Mouse (Mus musculus) testis, adult 2 months (tissue): ENCODE measurements around the gene Tm9sf3. TPM values are rescaled to one million over a fixed set of nuclear protein-coding genes. Genes with fewer than 3 reads are reported as not detected.

Experiments used
- H3K27ac ChIP-seq: fragments of 200-500 bp; 2 replicates; pipeline ENCODE4 v1.5.1; 2012; ENCODE audit warnings: low read depth, low read length; ENCODE audit not compliant: control insufficient read depth, insufficient read depth
- H3K27me3 ChIP-seq: fragments of 200-500 bp; 2 replicates; pipeline ENCODE4 v1.6.1; 2012; ENCODE audit warnings: mild to moderate bottlenecking, low read length, moderate library complexity; ENCODE audit not compliant: control insufficient read depth, insufficient read depth
- H3K36me3 ChIP-seq: fragments of 200-500 bp; 2 replicates; pipeline ENCODE4 v1.6.1; 2012; ENCODE audit warnings: mild to moderate bottlenecking, low read length; ENCODE audit not compliant: control insufficient read depth, insufficient read depth
- H3K4me1 ChIP-seq: fragments of 200-500 bp; 2 replicates; pipeline ENCODE4 v1.6.1; 2012; ENCODE audit warnings: low read length; ENCODE audit not compliant: control insufficient read depth, insufficient read depth
- H3K4me3 ChIP-seq: fragments of 200-500 bp; 2 replicates; pipeline ENCODE4 v1.5.1; 2012; ENCODE audit warnings: low read depth, mild to moderate bottlenecking, low read length, moderate library complexity, mixed read lengths; ENCODE audit not compliant: control insufficient read depth
- CTCF ChIP-seq: fragments of 200-500 bp; IDR thresholded peaks from 2 replicates; pipeline ENCODE4 v1.5.1; 2012; ENCODE audit warnings: low read depth, mild to moderate bottlenecking, inconsistent platforms, low read length, moderate library complexity; ENCODE audit not compliant: control insufficient read depth, insufficient read depth, insufficient replicate concordance
- POLR2A ChIP-seq: fragments of 200-500 bp; IDR thresholded peaks from 2 replicates; pipeline ENCODE4 v1.6.1; 2012; ENCODE audit warnings: low read depth, mild to moderate bottlenecking, inconsistent platforms, low read length, moderate library complexity; ENCODE audit not compliant: control insufficient read depth
- polyA plus RNA-seq: library from polyadenylated mRNA; depleted of rRNA; stranded (reverse); fragments of >200 nt; gene quantifications from 2 replicates; pipeline ENCODE4 v1.2.3, GENCODE M21; 2012

Tm9sf3 gene
- polyA plus RNA-seq, 1 experiment, result 40.4 TPM

GRCm38 (mm10) chr19:41246271-41246670, 17.5 kb downstream of the Tm9sf3 start:
- Histone ChIP-seq H3K27me3 (no peaks in the 10 kb centered on the region), H3K27ac (no peak overlapping the region), H3K36me3 (peaks cover 1% of the 10 kb centered on the region; the same call in 1 of the 2 replicates), H3K4me1 (no peaks in the 10 kb centered on the region), H3K4me3 (no peak overlapping the region)
- no peak for TF ChIP-seq CTCF
- TF ChIP-seq POLR2A, result no peak

- no peaks in the 10 kb centered on the region for H3K4me1 ChIP-seq
- no peak for TF ChIP-seq CTCF
- TF ChIP-seq POLR2A, result no peak
- no peaks in the 10 kb centered on the region for H3K27me3 ChIP-seq
- H3K27ac ChIP-seq, result no peak overlapping the region
- H3K4me3 ChIP-seq, result no peak overlapping the region
- H3K36me3 ChIP-seq, result peaks cover 3% of the 10 kb centered on the region; the same call in 1 of the 2 replicates
Measured at GRCm38 (mm10) chr19:41244581-41244980, 19.2 kb downstream of the Tm9sf3 start.

GRCm38 (mm10) chr19:41241997-41242396, 21.8 kb downstream of the Tm9sf3 start:
- no peak for TF ChIP-seq CTCF
- no peak for TF ChIP-seq POLR2A
- no peak overlapping the region for H3K4me3 ChIP-seq
- no peak overlapping the region for H3K27ac ChIP-seq
- H3K36me3 ChIP-seq, result peaks cover 3% of the 10 kb centered on the region; the same call in 1 of the 2 replicates
- H3K27me3 ChIP-seq, result no peaks in the 10 kb centered on the region
- no peaks in the 10 kb centered on the region for H3K4me1 ChIP-seq

GRCm38 (mm10) chr19:41233698-41234097, 30.1 kb downstream of the Tm9sf3 start:
- TF ChIP-seq POLR2A, result no peak
- H3K27ac ChIP-seq, result no peak overlapping the region
- no peaks in the 10 kb centered on the region; the same call in 1 of the 2 replicates for H3K36me3 ChIP-seq

GRCm38 (mm10) chr19:41208326-41208725, 55.5 kb downstream of the Tm9sf3 start:
- TF ChIP-seq POLR2A (no peak), CTCF (no peak)
- H3K4me1 ChIP-seq, result peaks cover 10% of the 10 kb centered on the region

More at GRCm38 (mm10) chr19:41233698-41234097, 30.1 kb downstream of the Tm9sf3 start:
- no peaks in the 10 kb centered on the region for H3K27me3 ChIP-seq
- no peaks in the 10 kb centered on the region for H3K4me1 ChIP-seq
- no peak overlapping the region for H3K4me3 ChIP-seq

GRCm38 (mm10) chr19:41206811-41207344, 56.9 kb downstream of the Tm9sf3 start, which contains the start of gene Tll2:
Gene Tll2 (minus strand): TSS chr19:41206835.
- no peaks in the 10 kb centered on the region for H3K36me3 ChIP-seq
- peak within 1 kb of the TSS; percentile 6 for H3K4me3 ChIP-seq
- H3K27ac ChIP-seq, result no peak within 1 kb of the TSS
- TF ChIP-seq POLR2A (no peak), CTCF (no peak)
- H3K27me3 ChIP-seq, result no peaks in the 10 kb centered on the region
- H3K4me1 ChIP-seq, result peaks cover 10% of the 10 kb centered on the region

More at GRCm38 (mm10) chr19:41208326-41208725, 55.5 kb downstream of the Tm9sf3 start:
- Histone ChIP-seq H3K4me3 (no peak overlapping the region), H3K27ac (no peak overlapping the region), H3K27me3 (no peaks in the 10 kb centered on the region), H3K36me3 (no peaks in the 10 kb centered on the region)

GRCm38 (mm10) chr19:41206041-41206810, 57.6 kb downstream of the Tm9sf3 start:
- Histone ChIP-seq H3K4me1 (peaks cover 10% of the 10 kb centered on the region), H3K27me3 (no peaks in the 10 kb centered on the region), H3K36me3 (no peaks in the 10 kb centered on the region), H3K27ac (no peak overlapping the region), H3K4me3 (peak overlapping the region; percentile 6)
- no peak for TF ChIP-seq POLR2A
- no peak for TF ChIP-seq CTCF
